ENCODE assay signal across 10 mouse cellular contexts in genomic region chr2:117018917-117019538, GRCm38 (mm10).
DNase-seq lines count a peak whose midpoint lies in the region; ATAC-seq lines count a peak whose summit lies in the region.
"Had no signal": no experiment of that assay in that cellular context is flagged by ENCODE, and none has a peak within 500 bp of the region (broad histone marks: within the 10 kb centered on the region; RNA-seq: fewer than 3 reads in every experiment).

No protein-coding gene starts in this region.

- ATAC-seq in heart, embryonic 12.5 days (ENCODE audit: insufficient number of reproducible peaks, low FRiP score): no peak
- ATAC-seq in embryonic facial prominence, embryonic 13.5 days (ENCODE audit: insufficient number of reproducible peaks, insufficient read depth, low FRiP score, low TSS enrichment, low read depth): 0 out of 2 replicates have a peak, but pooled peaks have one; percentile 64
- ATAC-seq in neural tube, embryonic 11.5 days (ENCODE audit: insufficient read depth, low FRiP score, low TSS enrichment): no peak

- H3K4me1 ChIP-seq in heart, embryonic 12.5 days (replicated peaks): peaks cover 15% of the 10 kb centered on the region; the same call in 1 of the 2 replicates
- peaks cover 20% of the 10 kb centered on the region for H3K4me1 ChIP-seq in embryonic facial prominence, embryonic 13.5 days
- peaks cover 24% of the 10 kb centered on the region for H3K4me1 ChIP-seq in limb, embryonic 10.5 days
- H3K4me1 ChIP-seq in neural tube, embryonic 11.5 days (ENCODE audit: control insufficient read depth, insufficient read depth, low read length): no peaks in the 10 kb centered on the region; the same call in 1 of the 2 replicates

- no peak overlapping the region for H3K9ac ChIP-seq in heart, embryonic 12.5 days
- no peak overlapping the region for H3K9ac ChIP-seq in embryonic facial prominence, embryonic 13.5 days
- no peak overlapping the region for H3K9ac ChIP-seq in neural tube, embryonic 11.5 days (ENCODE audit: low read length)
- H3K9ac ChIP-seq: liver, embryonic 14.5 days had no signal

- no peaks in the 10 kb centered on the region for H3K9me3 ChIP-seq in heart, embryonic 12.5 days (replicated peaks)
- no peaks in the 10 kb centered on the region for H3K9me3 ChIP-seq in embryonic facial prominence, embryonic 13.5 days
- H3K9me3 ChIP-seq in limb, embryonic 10.5 days (replicated peaks): no peaks in the 10 kb centered on the region
- no peaks in the 10 kb centered on the region for H3K9me3 ChIP-seq in neural tube, embryonic 11.5 days (ENCODE audit: control insufficient read depth, low read length)
- H3K9me3 ChIP-seq: G1E had no signal

- H3K27ac ChIP-seq in heart, embryonic 12.5 days (ENCODE audit: poor library complexity, severe bottlenecking): no peak overlapping the region
- H3K27ac ChIP-seq in embryonic facial prominence, embryonic 13.5 days: peak overlapping the region; percentile 81; the same call in 1 of the 2 replicates
- peak overlapping the region; percentile 47 for H3K27ac ChIP-seq in limb, embryonic 10.5 days
- no peak overlapping the region for H3K27ac ChIP-seq in neural tube, embryonic 11.5 days (ENCODE audit: low read depth, low read length)
- H3K27ac ChIP-seq: liver, embryonic 14.5 days had no signal

- no peak overlapping the region for H3K4me2 ChIP-seq in heart, embryonic 12.5 days
- 0 out of 2 replicates have a peak overlapping the region, but pooled peaks have one; percentile 11 for H3K4me2 ChIP-seq in embryonic facial prominence, embryonic 13.5 days
- H3K4me2 ChIP-seq in neural tube, embryonic 11.5 days (ENCODE audit: low read depth): no peak overlapping the region

- no peak overlapping the region for H3K4me3 ChIP-seq in heart, embryonic 12.5 days
- no peak overlapping the region for H3K4me3 ChIP-seq in embryonic facial prominence, embryonic 13.5 days
- H3K4me3 ChIP-seq in limb, embryonic 10.5 days: no peak overlapping the region
- H3K4me3 ChIP-seq in neural tube, embryonic 11.5 days (ENCODE audit: low read depth, low read length): no peak overlapping the region

- peak; percentile 99 for DNase-seq in heart, adult 11 months
- DNase-seq in NIH3T3 (ENCODE audit: low read depth): peak; percentile 95
- peak; percentile 80 for DNase-seq in heart, postnatal 4 days
- DNase-seq in limb, embryonic 10.5 days (ENCODE audit: low spot score): peak; percentile 80
- peak; percentile 33 for DNase-seq in neural tube, embryonic 11.5 days (ENCODE audit: low spot score)
- DNase-seq in natural killer cell, adult 2 months (ENCODE audit: low spot score in 2 of 2): no peak

- no peaks in the 10 kb centered on the region for H3K27me3 ChIP-seq in heart, embryonic 12.5 days (replicated peaks)
- H3K27me3 ChIP-seq in embryonic facial prominence, embryonic 13.5 days: no peaks in the 10 kb centered on the region
- H3K27me3 ChIP-seq in limb, embryonic 10.5 days (ENCODE audit: low read depth, poor library complexity, severe bottlenecking): no peaks in the 10 kb centered on the region
- no peaks in the 10 kb centered on the region for H3K27me3 ChIP-seq in neural tube, embryonic 11.5 days (ENCODE audit: control insufficient read depth, insufficient read depth, low read length)

- WGBS in heart, embryonic 12.5 days: 41% methylated on average over 6 of the region's 6 CpGs
- 8% methylated on average over 6 of the region's 6 CpGs for WGBS in embryonic facial prominence, embryonic 13.5 days
- 15% methylated on average over 6 of the region's 6 CpGs for WGBS in limb, embryonic 10.5 days
- WGBS in neural tube, embryonic 11.5 days: 26% methylated on average over 6 of the region's 6 CpGs

- no peaks in the 10 kb centered on the region for H3K36me3 ChIP-seq in heart, embryonic 12.5 days
- no peaks in the 10 kb centered on the region for H3K36me3 ChIP-seq in embryonic facial prominence, embryonic 13.5 days
- no peaks in the 10 kb centered on the region for H3K36me3 ChIP-seq in limb, embryonic 10.5 days
- no peaks in the 10 kb centered on the region for H3K36me3 ChIP-seq in neural tube, embryonic 11.5 days (ENCODE audit: control insufficient read depth, insufficient read depth, low read length)
- H3K36me3 ChIP-seq: G1E had no signal

Comparison
In these comparisons a context has a peak if more than half of its experiments do, and no peak if none do; other contexts are left out.
1. DNase-seq: peak in heart, adult 11 months (single experiment), NIH3T3 (single experiment), heart, postnatal 4 days (single experiment), limb, embryonic 10.5 days (single experiment) and neural tube, embryonic 11.5 days (single experiment); none in natural killer cell, adult 2 months (0 of 2).
2. H3K27ac ChIP-seq: peak in embryonic facial prominence, embryonic 13.5 days (single experiment) and limb, embryonic 10.5 days (single experiment); none in heart, embryonic 12.5 days (single experiment) and neural tube, embryonic 11.5 days (single experiment).